Mouse (Mus musculus) embryo, embryonic 9.5 days (tissue): Measurements from ENCODE around the gene Xlr5a.
"Not testable (repeated sequence)": the region's sequence is repeated elsewhere in the genome, so short reads cannot be mapped to it uniquely, and the experiment has no call there.

Source experiments
- DNase-seq: peaks from one replicate; pipeline ENCODE4 v3.0.0-alpha.2; 2017; ENCODE audit errors: extremely low spot score

Xlr5a gene

DNA sequence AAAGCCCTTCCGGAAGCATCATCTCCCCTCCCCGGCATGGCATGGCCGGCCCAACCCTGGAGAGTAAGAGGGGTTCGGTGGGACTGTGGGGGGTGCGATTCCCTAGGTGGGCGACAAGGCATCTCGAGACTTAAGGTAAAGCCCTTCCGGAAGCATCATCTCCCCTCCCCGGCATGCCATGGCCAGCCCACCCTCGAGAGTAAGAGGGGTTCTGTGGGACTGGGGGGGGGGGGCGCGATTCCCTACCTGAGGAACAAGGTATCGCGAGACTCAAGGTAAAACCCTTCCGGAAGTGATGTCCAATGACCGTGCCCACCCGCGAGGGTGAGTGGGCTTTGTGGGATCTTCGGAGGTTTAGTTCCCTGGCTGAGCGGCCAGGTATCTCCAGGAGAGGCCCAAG lies 144.3 kb downstream of the Xlr5a start, which contains the start of gene Xlr5b:
Gene Xlr5b (plus strand): TSS at position 301 of the 400 bp plus-strand sequence.
- not testable (repeated sequence) for DNase-seq

GRCm38 (mm10) chrX:73143218-73143618 lies 149.6 kb downstream of the Xlr5a start:
- not testable (repeated sequence) for DNase-seq

DNA sequence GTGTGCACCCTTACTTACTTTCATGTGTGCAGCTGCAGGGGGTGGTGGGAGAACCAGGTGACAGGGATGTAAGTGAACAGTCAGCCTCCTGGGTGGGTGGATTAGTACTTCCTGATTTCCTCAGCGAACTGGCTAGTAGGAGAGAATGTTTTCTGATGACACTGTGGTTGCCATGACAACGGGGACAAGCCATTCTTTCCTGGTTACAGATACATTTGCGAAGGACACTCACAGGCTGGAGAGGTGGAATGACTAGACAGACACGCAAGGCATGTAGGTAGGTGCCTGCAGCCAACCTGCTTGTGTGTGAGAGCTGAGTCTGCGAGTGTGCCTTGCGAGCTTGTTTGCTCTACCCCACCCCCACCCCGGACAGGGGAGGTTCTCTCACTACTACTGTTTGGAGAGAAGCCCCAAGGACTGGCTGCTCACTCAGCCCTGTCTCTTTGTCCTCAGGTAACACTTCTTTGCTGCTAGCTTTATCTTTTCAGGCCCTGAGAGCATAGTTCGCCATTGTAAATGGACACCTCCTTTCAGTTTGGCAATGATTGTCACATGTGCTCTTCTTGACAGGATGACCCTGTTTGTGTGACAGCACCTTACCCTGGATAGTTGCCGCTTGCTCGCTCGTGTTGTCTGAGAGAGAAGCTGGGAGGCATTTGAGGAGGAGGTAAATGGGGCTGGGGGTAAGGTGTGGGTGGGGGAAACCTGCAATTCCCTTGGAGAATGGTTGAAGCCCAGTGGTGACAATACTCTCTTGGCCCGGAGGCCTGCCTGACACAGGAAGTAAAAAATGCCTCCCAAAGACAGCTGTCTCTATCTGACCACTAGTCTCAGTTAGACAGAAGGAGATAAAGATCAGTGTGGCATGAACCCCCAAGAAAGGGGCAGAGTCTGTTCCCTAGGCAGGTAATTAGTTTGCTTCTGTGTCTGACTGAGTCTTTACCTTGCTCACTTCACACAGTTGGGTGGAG lies 169.6 kb downstream of the Xlr5a start:
- not testable (repeated sequence) for DNase-seq

DNA sequence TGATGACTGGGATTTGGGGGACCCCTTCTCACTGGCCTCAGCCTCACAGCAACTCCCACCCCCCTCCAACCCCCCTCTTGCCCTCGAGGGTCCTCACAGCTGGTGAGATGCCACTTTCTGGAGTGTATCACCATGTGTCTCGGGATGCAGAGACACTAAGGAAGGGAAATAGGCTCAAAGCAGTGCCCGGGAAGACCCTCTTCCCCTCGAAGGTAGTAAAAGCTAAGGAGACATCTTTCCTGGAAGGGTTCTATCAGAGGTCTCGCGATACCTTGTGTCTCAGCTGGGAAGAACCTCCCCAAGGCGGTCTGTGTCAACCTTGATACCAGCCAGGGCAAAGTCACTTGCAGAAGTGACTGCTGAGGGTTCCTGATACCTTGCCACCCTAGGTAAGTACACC lies 176.0 kb downstream of the Xlr5a start, which contains the start of gene Gm14685:
Gene Gm14685 (plus strand): TSS at position 301 of the 400 bp plus-strand sequence.
- DNase-seq, result not testable (repeated sequence)

DNA sequence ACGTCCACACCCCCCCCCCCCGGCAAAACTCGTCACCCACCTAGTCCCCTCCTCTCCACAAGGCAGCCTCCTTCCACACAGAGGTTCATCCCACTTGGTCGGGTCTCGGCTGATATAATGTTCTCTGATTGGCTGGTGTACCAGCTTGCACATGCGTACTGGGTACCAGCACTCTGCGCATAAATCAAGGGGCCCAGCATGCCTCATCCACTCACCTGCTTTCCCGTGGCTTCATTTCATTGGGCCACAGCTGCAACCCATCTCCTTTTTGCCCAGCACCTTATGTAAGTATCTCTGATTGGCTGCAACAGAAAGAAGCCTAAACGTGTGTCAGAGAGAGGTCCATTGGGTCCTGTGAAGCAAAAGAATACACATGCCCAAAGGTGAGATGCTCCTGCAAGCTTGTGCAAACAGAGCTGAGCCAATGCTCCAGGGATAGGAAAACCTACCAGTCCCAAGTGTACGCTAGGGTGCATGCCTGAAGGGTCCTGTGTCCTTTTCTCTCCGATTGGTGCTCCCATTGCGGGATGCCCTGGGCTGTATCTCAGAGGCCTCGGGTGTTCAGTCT lies 195.8 kb downstream of the Xlr5a start, which contains the start of gene Xlr3a:
Gene Xlr3a (minus strand): TSS at position 155 of the 568 bp plus-strand sequence.
- DNase-seq, result not testable (repeated sequence)

GRCm38 (mm10) chrX:73082267-73083055 lies 210.3 kb downstream of the Xlr5a start, which contains the start of gene Xlr4a:
TSS of gene Xlr4a (minus strand) at chrX:73082478.
- not testable (repeated sequence) for DNase-seq

DNA sequence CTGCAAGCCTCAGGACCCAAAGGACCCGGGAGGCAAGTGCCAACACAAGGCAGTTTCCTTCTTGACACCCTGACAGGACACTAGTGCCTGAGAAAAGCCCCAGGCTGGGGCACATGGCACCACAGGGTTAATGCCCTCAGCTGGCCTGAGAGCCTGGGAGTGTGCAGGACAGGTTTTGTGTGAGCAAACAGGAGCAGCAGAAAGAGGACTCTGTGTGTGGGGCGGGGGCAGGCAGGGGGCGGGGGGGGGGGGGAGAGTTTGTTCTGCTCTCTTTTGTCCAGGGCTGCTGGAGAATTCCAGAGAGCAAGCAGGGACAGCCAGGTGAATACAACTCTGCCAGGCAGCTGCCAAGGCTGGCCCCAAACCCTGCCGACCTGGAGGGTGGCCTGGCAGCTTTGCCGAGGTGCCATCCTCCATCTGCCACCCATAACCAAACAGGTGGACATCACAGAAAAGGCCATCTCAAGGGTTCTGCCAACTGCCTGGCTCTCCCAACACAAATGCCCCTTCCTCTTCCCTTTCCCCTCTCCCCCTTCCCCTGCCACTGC lies 225.9 kb downstream of the Xlr5a start:
- not testable (repeated sequence) for DNase-seq

DNA sequence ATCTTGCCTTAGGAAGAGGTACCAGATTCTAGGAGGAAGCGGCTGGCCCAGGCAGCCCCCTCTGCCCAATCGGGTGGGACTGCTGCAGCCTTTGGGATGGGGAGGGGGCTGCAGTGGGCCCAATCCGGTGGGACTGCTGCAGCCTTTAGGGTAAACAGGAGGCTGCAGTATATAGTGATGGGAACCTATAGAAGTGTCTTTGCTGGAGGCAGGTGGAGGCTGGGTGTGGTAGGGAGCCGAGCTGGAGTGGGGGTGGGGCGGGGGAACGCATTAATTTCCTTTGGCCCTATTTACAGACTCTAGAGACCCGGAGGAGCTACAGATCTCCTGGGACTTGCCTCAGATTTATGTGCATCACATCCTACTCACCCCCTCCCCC lies 228.4 kb downstream of the Xlr5a start, which contains the start of gene Pnma3:
Gene Pnma3 (plus strand): TSS at position 373 of the 379 bp plus-strand sequence.
- no peak for DNase-seq

- peak; percentile 24 for DNase-seq
Observed at GRCm38 (mm10) chrX:73063512-73064414, 229.0 kb downstream of the Xlr5a start.

DNA sequence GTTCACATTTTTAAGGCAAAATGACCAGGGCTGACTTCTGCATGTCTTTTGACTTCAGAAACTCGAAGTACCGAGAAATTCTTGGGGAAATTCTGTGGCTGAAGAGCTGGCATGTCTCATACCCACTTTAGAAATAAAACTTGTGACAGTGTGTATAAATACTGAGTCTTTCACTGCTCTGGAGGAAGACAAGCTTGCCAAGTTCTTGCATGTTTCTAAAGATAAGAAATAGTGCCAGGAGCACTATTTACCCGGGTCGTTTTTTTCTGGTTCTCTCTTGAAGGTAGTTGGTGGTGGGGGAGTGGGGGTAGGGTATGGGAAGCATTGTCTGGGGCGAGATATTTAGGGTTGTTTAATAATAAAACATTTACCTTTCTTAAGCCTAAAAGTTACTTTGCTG lies 230.5 kb downstream of the Xlr5a start:
- DNase-seq, result no peak

- no peak for DNase-seq
Observed at GRCm38 (mm10) chrX:73061528-73061927, 231.2 kb downstream of the Xlr5a start.
